ENCODE assay signal across 14 mouse cellular contexts in the genomic region with DNA sequence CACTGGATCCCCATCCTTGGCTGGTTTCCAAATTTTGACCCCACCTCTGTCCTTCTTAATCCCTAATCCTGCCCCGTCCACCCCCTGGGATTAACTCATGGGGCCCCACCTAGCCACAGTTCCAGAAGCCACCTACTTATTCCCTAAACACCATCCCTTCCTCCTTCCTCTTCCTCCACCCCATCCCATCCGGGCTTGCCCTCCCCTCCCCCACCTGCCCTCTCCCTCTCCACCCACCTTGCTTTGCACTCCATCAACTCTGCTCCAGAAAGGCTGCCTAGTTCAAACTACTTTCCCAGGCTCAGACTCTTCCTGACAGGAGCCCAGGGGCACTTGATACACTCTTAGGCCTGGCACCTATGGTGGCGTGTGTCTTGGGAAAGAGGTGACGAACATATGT. TPM values are rescaled to one million over a fixed set of nuclear protein-coding genes. Genes with fewer than 3 reads are reported as not detected.
A peak's percentile ranks its signal among the peaks of the same experiment; 100 is the strongest.
DNase-seq lines count a peak whose midpoint lies in the region; ATAC-seq lines count a peak whose summit lies in the region.
"Had no signal": no experiment of that assay in that cellular context is flagged by ENCODE, and none has a peak within 500 bp of the region (broad histone marks: within the 10 kb centered on the region; RNA-seq: fewer than 3 reads in every experiment).

A gene (plus strand): TSS at position 301 of the 400 bp plus-strand sequence.

- 49% methylated on average over 4 of the region's 4 CpGs for WGBS in heart, embryonic 12.5 days
- 47% methylated on average over 4 of the region's 4 CpGs for WGBS in liver, embryonic 12.5 days (ENCODE audit: insufficient replicate concordance)
- WGBS in embryonic facial prominence, embryonic 10.5 days = 57% methylated on average over 4 of the region's 4 CpGs
- 47% methylated on average over 4 of the region's 4 CpGs for WGBS in limb, embryonic 15.5 days

- intact Hi-C loops in heart, postnatal 36 days (cut with DNase I) = no loop called here

- no peak within 1 kb of the TSS for H3K27ac ChIP-seq in heart, embryonic 12.5 days (ENCODE audit: poor library complexity, severe bottlenecking)
- no peak within 1 kb of the TSS for H3K27ac ChIP-seq in liver, embryonic 12.5 days
- no peak within 1 kb of the TSS for H3K27ac ChIP-seq in embryonic facial prominence, embryonic 10.5 days (replicated peaks)
- H3K27ac ChIP-seq in limb, embryonic 15.5 days = no peak within 1 kb of the TSS
- H3K27ac ChIP-seq: left cerebral cortex, adult 2 months; macrophage had no signal

- no peak for DNase-seq in heart, postnatal 36 days
- DNase-seq in liver = no peak
- DNase-seq in embryonic facial prominence, embryonic 10.5 days (ENCODE audit: low spot score) = no peak
- DNase-seq in embryo, embryonic 10.5 days (ENCODE audit: low spot score) = no peak
- DNase-seq in cerebellum, postnatal 4 days (ENCODE audit: low spot score in 2 of 2) = no peak
- DNase-seq: adrenal gland, postnatal 10 days; B cell, adult 2 months; kidney, adult 8-10 months; thymus, postnatal 14 days had no signal

- peak within 1 kb of the TSS; percentile 51 for H3K4me2 ChIP-seq in heart, embryonic 12.5 days
- H3K4me2 ChIP-seq in liver, embryonic 12.5 days = peak within 1 kb of the TSS; percentile 11; the same call in 1 of the 2 replicates
- peak within 1 kb of the TSS; percentile 22; the same call in 1 of the 2 replicates for H3K4me2 ChIP-seq in limb, embryonic 15.5 days

- no peak within 1 kb of the TSS; the same call in 1 of the 2 replicates for H3K4me3 ChIP-seq in heart, embryonic 12.5 days
- no peak within 1 kb of the TSS for H3K4me3 ChIP-seq in liver, embryonic 12.5 days
- H3K4me3 ChIP-seq in embryonic facial prominence, embryonic 10.5 days = peak within 1 kb of the TSS; percentile 41
- H3K4me3 ChIP-seq in limb, embryonic 15.5 days = no peak within 1 kb of the TSS
- H3K4me3 ChIP-seq: left cerebral cortex, adult 2 months had no signal

- no peaks in the 10 kb centered on the region for H3K9me3 ChIP-seq in heart, embryonic 12.5 days (replicated peaks)
- no peaks in the 10 kb centered on the region for H3K9me3 ChIP-seq in liver, embryonic 12.5 days (replicated peaks)
- no peaks in the 10 kb centered on the region for H3K9me3 ChIP-seq in embryonic facial prominence, embryonic 10.5 days
- H3K9me3 ChIP-seq in limb, embryonic 15.5 days = no peaks in the 10 kb centered on the region

- no peak for ATAC-seq in heart, embryonic 12.5 days (ENCODE audit: insufficient number of reproducible peaks, low FRiP score)
- no peak for ATAC-seq in liver, embryonic 12.5 days
- ATAC-seq in limb, embryonic 15.5 days (ENCODE audit: insufficient number of reproducible peaks, low FRiP score, low TSS enrichment, low read depth) = no peak

- H3K9ac ChIP-seq in heart, embryonic 12.5 days = no peak within 1 kb of the TSS
- no peak within 1 kb of the TSS for H3K9ac ChIP-seq in liver, embryonic 12.5 days
- H3K9ac ChIP-seq in limb, embryonic 15.5 days = no peak within 1 kb of the TSS

- peaks cover 16% of the 10 kb centered on the region for H3K27me3 ChIP-seq in heart, embryonic 12.5 days (replicated peaks)
- H3K27me3 ChIP-seq in liver, embryonic 12.5 days (replicated peaks) = peaks cover 12% of the 10 kb centered on the region; the same call in 1 of the 2 replicates
- H3K27me3 ChIP-seq in embryonic facial prominence, embryonic 10.5 days (replicated peaks; ENCODE audit: low read depth, poor library complexity, severe bottlenecking) = peaks cover 6% of the 10 kb centered on the region; the same call in 1 of the 2 replicates
- H3K27me3 ChIP-seq in limb, embryonic 15.5 days = no peaks in the 10 kb centered on the region

- H3K4me1 ChIP-seq in heart, embryonic 12.5 days (replicated peaks) = peaks cover 12% of the 10 kb centered on the region
- 0 out of 2 replicates have a peak, but pooled peaks cover 4% of the 10 kb centered on the region for H3K4me1 ChIP-seq in liver, embryonic 12.5 days
- H3K4me1 ChIP-seq in embryonic facial prominence, embryonic 10.5 days = peaks cover 18% of the 10 kb centered on the region
- H3K4me1 ChIP-seq in limb, embryonic 15.5 days = peaks cover 7% of the 10 kb centered on the region; the same call in 1 of the 2 replicates

- no peaks in the 10 kb centered on the region for H3K36me3 ChIP-seq in heart, embryonic 12.5 days
- no peaks in the 10 kb centered on the region for H3K36me3 ChIP-seq in liver, embryonic 12.5 days
- H3K36me3 ChIP-seq in embryonic facial prominence, embryonic 10.5 days (replicated peaks) = no peaks in the 10 kb centered on the region
- no peaks in the 10 kb centered on the region for H3K36me3 ChIP-seq in limb, embryonic 15.5 days

RNA-seq across cellular contexts. Expression of the gene that starts here (rescaled TPM):
- polyA plus RNA-seq in heart, embryonic 12.5 days (2016; fragmentation: Nextera tagmentation; extraction: Ambion mirVana) = 0.13 and 0.24 TPM in 2 replicates
- total RNA-seq in heart, postnatal 36 days (2021) = not detected
- polyA plus RNA-seq in liver, embryonic 12.5 days (2016; fragmentation: Nextera tagmentation; extraction: Ambion mirVana) = 0.10 and 0.27 TPM in 2 replicates
- polyA plus RNA-seq in embryonic facial prominence, embryonic 10.5 days (2016; fragmentation: Nextera tagmentation; extraction: Ambion mirVana) = 0.24 and 0.56 TPM in 2 replicates
- polyA plus RNA-seq in limb, embryonic 15.5 days (2015; fragmentation: Nextera tagmentation; extraction: Ambion mirVana) = 12.5 and 16.1 TPM in 2 replicates
- total RNA-seq: adrenal gland, postnatal 10 days; left cerebral cortex, adult 2 months had no signal
- polyA plus RNA-seq: macrophage had no signal
